Mouse (Mus musculus) kidney, adult 8-10 months (tissue): Measurements from ENCODE around the gene Gnas.
"Not testable (repeated sequence)": the region's sequence is repeated elsewhere in the genome, so short reads cannot be mapped to it uniquely, and the experiment has no call there.

Experiments
- DNase-seq, 2 experiments: peaks; one replicate each; pipeline ENCODE4 v3.0.0; 2022

The Gnas gene

GRCm38 (mm10) chr2:174295175-174295899 is 11.2 kb downstream of the Gnas start:
- no peak for DNase-seq

GRCm38 (mm10) chr2:174295900-174296465 is 11.9 kb downstream of the Gnas start:
- no peak for DNase-seq

GRCm38 (mm10) chr2:174297086-174297571 is 13.0 kb downstream of the Gnas start:
- peak in 1 of 2 experiments; percentile 19 for DNase-seq

- DNase-seq: no peak
Measured at GRCm38 (mm10) chr2:174297851-174298250, 13.7 kb downstream of the Gnas start.

GRCm38 (mm10) chr2:174298471-174298870 is 14.4 kb downstream of the Gnas start:
- no peak for DNase-seq

GRCm38 (mm10) chr2:174299091-174299770 is 15.1 kb downstream of the Gnas start:
- no peak for DNase-seq

- no peak for DNase-seq
Measured at GRCm38 (mm10) chr2:174299771-174300160, 15.6 kb downstream of the Gnas start.

- DNase-seq: no peak
Measured at GRCm38 (mm10) chr2:174300186-174300585, 16.1 kb downstream of the Gnas start.

GRCm38 (mm10) chr2:174300666-174301065 is 16.5 kb downstream of the Gnas start:
- DNase-seq: no peak

- no peak for DNase-seq
Measured at GRCm38 (mm10) chr2:174302526-174302925, 18.4 kb downstream of the Gnas start.

GRCm38 (mm10) chr2:174305646-174306045 is 21.5 kb downstream of the Gnas start:
- DNase-seq: no peak

GRCm38 (mm10) chr2:174307903-174308302 is 23.8 kb downstream of the Gnas start:
- DNase-seq: no peak

GRCm38 (mm10) chr2:174310913-174311514 is 26.9 kb downstream of the Gnas start:
- peak; percentile 23 to 57 for DNase-seq

- DNase-seq: no peak
Measured at GRCm38 (mm10) chr2:174311613-174312012, 27.5 kb downstream of the Gnas start.

GRCm38 (mm10) chr2:174312118-174312647 is 28.1 kb downstream of the Gnas start:
- peak; percentile 71 to 90 for DNase-seq

- DNase-seq: no peak
Measured at GRCm38 (mm10) chr2:174312661-174313060, 28.5 kb downstream of the Gnas start.

- DNase-seq: not testable (repeated sequence)
Measured at GRCm38 (mm10) chr2:174315445-174315844, 31.3 kb downstream of the Gnas start.

GRCm38 (mm10) chr2:174316661-174317060 is 32.5 kb downstream of the Gnas start:
- no peak for DNase-seq

- DNase-seq: no peak
Measured at GRCm38 (mm10) chr2:174325989-174326388, 41.9 kb downstream of the Gnas start.

- no peak for DNase-seq
Measured at GRCm38 (mm10) chr2:174326481-174326880, 42.4 kb downstream of the Gnas start.

GRCm38 (mm10) chr2:174327295-174327981 is 43.3 kb downstream of the Gnas start:
- DNase-seq: no peak

GRCm38 (mm10) chr2:174328358-174328905 is 44.3 kb downstream of the Gnas start:
- DNase-seq: no peak
